Mouse (Mus musculus): ENCODE measurements around the gene 4931428F04Rik. TPM values are rescaled to one million over a fixed set of nuclear protein-coding genes. Genes with fewer than 3 reads are reported as not detected.
A peak's percentile ranks its signal among the peaks of the same experiment; 100 is the strongest.

Gene 4931428F04Rik
- polyA plus RNA-seq, 1 experiment from 2014 or later = 12.6 TPM

GRCm38 (mm10) chr8:105265128-105265527 is 24.5 kb downstream of the 4931428F04Rik start:
- H3K27me3 ChIP-seq = peaks cover 90% of the 10 kb centered on the region
- H3K9ac ChIP-seq = 0 out of 2 replicates have a peak overlapping the region, but pooled peaks have one; percentile 54

GRCm38 (mm10) chr8:105264024-105264982 is 25.4 kb downstream of the 4931428F04Rik start, which contains the start of the genes Tradd and Fbxl8:
TSS of gene Tradd (minus strand) at chr8:105264609.
TSS of gene Fbxl8 (plus strand) at chr8:105264648.
- H3K4me3 ChIP-seq (replicated peaks) = peak within 1 kb of the TSS; percentile 60
- H3K4me1 ChIP-seq = peaks cover 44% of the 10 kb centered on the region
- ATAC-seq (replicated peaks; ENCODE audit: low FRiP score) = peak; percentile 71
- WGBS = 2% methylated on average over 54 of the region's 54 CpGs
- no peaks in the 10 kb centered on the region for H3K9me3 ChIP-seq (replicated peaks)
- no peak within 1 kb of the TSS for H3K27ac ChIP-seq
- peaks cover 90% of the 10 kb centered on the region for H3K27me3 ChIP-seq
- peak within 1 kb of the TSS; percentile 54 for H3K9ac ChIP-seq
- H3K4me2 ChIP-seq = peak within 1 kb of the TSS; percentile 82
- H3K36me3 ChIP-seq = no peaks in the 10 kb centered on the region

More at GRCm38 (mm10) chr8:105265128-105265527, 24.5 kb downstream of the 4931428F04Rik start:
- H3K4me1 ChIP-seq = peaks cover 44% of the 10 kb centered on the region
- H3K27ac ChIP-seq = no peak overlapping the region
- H3K9me3 ChIP-seq (replicated peaks) = no peaks in the 10 kb centered on the region
- H3K4me3 ChIP-seq (replicated peaks) = peak overlapping the region; percentile 60
- ATAC-seq (replicated peaks; ENCODE audit: low FRiP score) = no peak
- peak overlapping the region; percentile 82 for H3K4me2 ChIP-seq
- 4% methylated on average over 10 of the region's 10 CpGs for WGBS
- H3K36me3 ChIP-seq = no peaks in the 10 kb centered on the region

GRCm38 (mm10) chr8:105263244-105263912 is 26.3 kb downstream of the 4931428F04Rik start:
- no peak for ATAC-seq (replicated peaks; ENCODE audit: low FRiP score)
- no peak overlapping the region for H3K27ac ChIP-seq
- peaks cover 44% of the 10 kb centered on the region for H3K4me1 ChIP-seq
- peak overlapping the region; percentile 82 for H3K4me2 ChIP-seq
- H3K9ac ChIP-seq = no peak overlapping the region
- H3K36me3 ChIP-seq = no peaks in the 10 kb centered on the region
- 40% methylated on average over 16 of the region's 16 CpGs for WGBS
- H3K4me3 ChIP-seq (replicated peaks) = peak overlapping the region; percentile 60
- no peaks in the 10 kb centered on the region for H3K9me3 ChIP-seq (replicated peaks)
- peaks cover 90% of the 10 kb centered on the region for H3K27me3 ChIP-seq

GRCm38 (mm10) chr8:105261326-105261980 is 28.2 kb downstream of the 4931428F04Rik start:
- peaks cover 34% of the 10 kb centered on the region for H3K4me1 ChIP-seq
- H3K4me2 ChIP-seq = no peak overlapping the region
- no peaks in the 10 kb centered on the region for H3K9me3 ChIP-seq (replicated peaks)
- no peak overlapping the region for H3K9ac ChIP-seq
- no peaks in the 10 kb centered on the region for H3K36me3 ChIP-seq
- no peak overlapping the region for H3K4me3 ChIP-seq (replicated peaks)
- no peak overlapping the region for H3K27ac ChIP-seq
- 86% methylated on average over 12 of the region's 12 CpGs for WGBS
- peaks cover 87% of the 10 kb centered on the region for H3K27me3 ChIP-seq
- ATAC-seq (replicated peaks; ENCODE audit: low FRiP score) = no peak

- no peak overlapping the region for H3K4me2 ChIP-seq
- no peak overlapping the region for H3K27ac ChIP-seq
- no peaks in the 10 kb centered on the region for H3K36me3 ChIP-seq
- H3K4me3 ChIP-seq (replicated peaks) = no peak overlapping the region
- no peak for ATAC-seq (replicated peaks; ENCODE audit: low FRiP score)
- H3K9ac ChIP-seq = no peak overlapping the region
- peaks cover 87% of the 10 kb centered on the region for H3K27me3 ChIP-seq
- no peaks in the 10 kb centered on the region for H3K9me3 ChIP-seq (replicated peaks)
- H3K4me1 ChIP-seq = peaks cover 35% of the 10 kb centered on the region
- WGBS = 70% methylated on average over 7 of the region's 7 CpGs
These were observed 29.1 kb downstream of the 4931428F04Rik start for GRCm38 (mm10) chr8:105260371-105261099.

- Histone ChIP-seq H3K9ac (peak overlapping the region; percentile 41), H3K27me3 (peaks cover 87% of the 10 kb centered on the region), H3K36me3 (no peaks in the 10 kb centered on the region), H3K9me3 (replicated peaks) (no peaks in the 10 kb centered on the region), H3K4me3 (replicated peaks) (peak overlapping the region; percentile 48), H3K4me2 (peak overlapping the region; percentile 88), H3K27ac (no peak overlapping the region), H3K4me1 (peaks cover 36% of the 10 kb centered on the region)
- peak; percentile 33; the same call in 1 of the 2 replicates for ATAC-seq (replicated peaks; ENCODE audit: low FRiP score)
- WGBS = 3% methylated on average over 30 of the region's 30 CpGs
These were observed 29.8 kb downstream of the 4931428F04Rik start for GRCm38 (mm10) chr8:105259721-105260320.

- Histone ChIP-seq H3K4me3 (replicated peaks) (peak overlapping the region; percentile 48), H3K4me1 (peaks cover 39% of the 10 kb centered on the region), H3K27ac (no peak overlapping the region), H3K4me2 (peak overlapping the region; percentile 88), H3K9me3 (replicated peaks) (no peaks in the 10 kb centered on the region), H3K36me3 (no peaks in the 10 kb centered on the region), H3K9ac (peak overlapping the region; percentile 41), H3K27me3 (peaks cover 86% of the 10 kb centered on the region)
- peak; percentile 12 for ATAC-seq (replicated peaks; ENCODE audit: low FRiP score)
- WGBS = 3% methylated on average over 55 of the region's 55 CpGs
These were observed 30.5 kb downstream of the 4931428F04Rik start for GRCm38 (mm10) chr8:105258911-105259720.

- H3K4me3 ChIP-seq (replicated peaks) = no peak overlapping the region
- H3K36me3 ChIP-seq = peaks cover 7% of the 10 kb centered on the region
- H3K4me2 ChIP-seq = no peak overlapping the region
- no peak for ATAC-seq (replicated peaks; ENCODE audit: low FRiP score)
- no peak overlapping the region for H3K9ac ChIP-seq
- WGBS = 67% methylated on average over 7 of the region's 7 CpGs
- H3K4me1 ChIP-seq = peaks cover 42% of the 10 kb centered on the region
- H3K9me3 ChIP-seq (replicated peaks) = no peaks in the 10 kb centered on the region
- H3K27me3 ChIP-seq = peaks cover 72% of the 10 kb centered on the region
- H3K27ac ChIP-seq = no peak overlapping the region
These were observed 32.1 kb downstream of the 4931428F04Rik start for GRCm38 (mm10) chr8:105257318-105258114.

GRCm38 (mm10) chr8:105254966-105255350 is 34.7 kb downstream of the 4931428F04Rik start, which contains the start of gene B3gnt9:
TSS of gene B3gnt9 (minus strand) at chr8:105255153.
- Histone ChIP-seq H3K27me3 (peaks cover 49% of the 10 kb centered on the region), H3K9me3 (replicated peaks) (no peaks in the 10 kb centered on the region), H3K27ac (peak within 1 kb of the TSS; percentile 85), H3K36me3 (peaks cover 31% of the 10 kb centered on the region), H3K4me3 (replicated peaks) (peak within 1 kb of the TSS; percentile 71), H3K4me1 (peaks cover 39% of the 10 kb centered on the region), H3K4me2 (peak within 1 kb of the TSS; percentile 100), H3K9ac (peak within 1 kb of the TSS; percentile 65)
- ATAC-seq (replicated peaks; ENCODE audit: low FRiP score) = peak; percentile 72
- WGBS = under 1% methylated on average over 14 of the region's 14 CpGs

All from kidney, embryonic 15.5 days (tissue).